Mouse (Mus musculus) limb, embryonic 14.5 days (tissue): Measurements from ENCODE around the gene Rabl6. TPM values are rescaled to one million over a fixed set of nuclear protein-coding genes. Genes with fewer than 3 reads are reported as not detected.

ENCODE experiments used
- ATAC-seq: fragments of 200-750 bp; cut with Nextera tagmentation; 2 replicates; pipeline ENCODE4 v1.8.0; 2017; ENCODE audit warnings: low read depth, moderate number of reproducible peaks, moderate TSS enrichment; ENCODE audit not compliant: low FRiP score
- DNase-seq: peaks from one replicate; pipeline ENCODE4 v3.0.0-alpha.2; 2015; ENCODE audit warnings: low spot score
- H3K27ac ChIP-seq: fragments of 300-500 bp; sonication (generic); replicated peaks from 2 replicates; pipeline ENCODE4 v1.5.1; 2014; ENCODE audit warnings: low read depth, mild to moderate bottlenecking, low read length, moderate library complexity, mixed read lengths
- H3K27me3 ChIP-seq: fragments of 300-500 bp; sonication (generic); 2 replicates; pipeline ENCODE4 v1.6.1; 2014; ENCODE audit warnings: low read length, mixed read lengths; ENCODE audit not compliant: control insufficient read depth, insufficient read depth
- H3K36me3 ChIP-seq: fragments of 300-500 bp; sonication (generic); 2 replicates; pipeline ENCODE4 v1.6.1; 2014; ENCODE audit warnings: mild to moderate bottlenecking, low read length, moderate library complexity, mixed read lengths; ENCODE audit not compliant: control insufficient read depth, insufficient read depth
- H3K4me1 ChIP-seq: fragments of 300-500 bp; sonication (generic); 2 replicates; pipeline ENCODE4 v1.6.1; 2014; ENCODE audit warnings: antibody characterized with exemption, low read length, mixed read lengths; ENCODE audit not compliant: control insufficient read depth, insufficient read depth
- H3K4me2 ChIP-seq: fragments of 300-500 bp; sonication (generic); replicated peaks from 2 replicates; pipeline ENCODE4 v1.6.1; 2014; ENCODE audit warnings: low read depth, mild to moderate bottlenecking, low read length, moderate library complexity; ENCODE audit not compliant: severe bottlenecking
- H3K4me3 ChIP-seq: fragments of 300-500 bp; sonication (generic); replicated peaks from 2 replicates; pipeline ENCODE4 v1.5.1; 2014; ENCODE audit warnings: low read length
- H3K9ac ChIP-seq: fragments of 300-500 bp; sonication (generic); 2 replicates; pipeline ENCODE4 v1.6.1; 2014; ENCODE audit warnings: mild to moderate bottlenecking, low read depth, low read length, moderate library complexity; ENCODE audit not compliant: severe bottlenecking
- H3K9me3 ChIP-seq: fragments of 300-500 bp; sonication (generic); 2 replicates; pipeline ENCODE4 v1.6.1; 2016; ENCODE audit warnings: low read length; ENCODE audit not compliant: control insufficient read depth
- POLR2A ChIP-seq: fragments of 200-500 bp; IDR thresholded peaks from 2 replicates; pipeline ENCODE4 v1.8.0; 2012; ENCODE audit warnings: inconsistent platforms, mild to moderate bottlenecking, moderate library complexity, borderline replicate concordance; ENCODE audit not compliant: insufficient read depth, insufficient read length; ENCODE audit errors: extremely low read depth
- WGBS: fragments of 180-500 bp; shearing (Covaris S2); extraction: QIAGEN DNeasy Blood & Tissue Kit; methylation state at CpG from one replicate; pipeline ENCODE4 v1.1.7; 2014; 5-methylcytosine and 5-hydroxymethylcytosine counted together
- polyA plus RNA-seq, 2 experiments: library from polyadenylated mRNA; depleted of rRNA in 1 of 2; stranded (reverse) in 1 of 2; unstranded in 1 of 2; fragments of >200 nt; fragmentation: Nextera tagmentation in 1 of 2; extraction: Ambion mirVana in 1 of 2; gene quantifications; 2 replicates each; pipeline versions ENCODE4 v1.2.1 to v1.2.3; 2012 to 2014

Gene Rabl6
- polyA plus RNA-seq, 2 experiments: 74.8 to 99.4 TPM

- WGBS: 72% methylated on average over 10 of the region's 10 CpGs
- peaks cover 21% of the 10 kb centered on the region for H3K36me3 ChIP-seq
- H3K4me2 ChIP-seq: no peak overlapping the region
- H3K4me1 ChIP-seq: peaks cover 2% of the 10 kb centered on the region; the same call in 1 of the 2 replicates
- TF ChIP-seq POLR2A: no peak
- H3K27me3 ChIP-seq: no peaks in the 10 kb centered on the region
- no peak for DNase-seq
- no peak overlapping the region for H3K9ac ChIP-seq
- H3K27ac ChIP-seq: no peak overlapping the region
- no peak for ATAC-seq
- no peaks in the 10 kb centered on the region for H3K9me3 ChIP-seq
- no peak overlapping the region for H3K4me3 ChIP-seq
Measured at GRCm38 (mm10) chr2:25541644-25542367, 66.5 kb downstream of the Rabl6 start.

- no peaks in the 10 kb centered on the region for H3K9me3 ChIP-seq
- H3K27ac ChIP-seq: no peak overlapping the region
- no peak overlapping the region for H3K4me2 ChIP-seq
- DNase-seq (no peak), ATAC-seq (no peak)
- peaks cover 2% of the 10 kb centered on the region; the same call in 1 of the 2 replicates for H3K4me1 ChIP-seq
- H3K36me3 ChIP-seq: peaks cover 34% of the 10 kb centered on the region
- H3K4me3 ChIP-seq: no peak overlapping the region
- no peak for TF ChIP-seq POLR2A
- WGBS: 90% methylated on average over 4 of the region's 4 CpGs
- no peak overlapping the region for H3K9ac ChIP-seq
- no peaks in the 10 kb centered on the region for H3K27me3 ChIP-seq
Measured at GRCm38 (mm10) chr2:25540541-25540948, 67.8 kb downstream of the Rabl6 start.

- no peak for ATAC-seq
- WGBS: 95% methylated on average over 8 of the region's 8 CpGs
- Histone ChIP-seq H3K9me3 (no peaks in the 10 kb centered on the region), H3K36me3 (peaks cover 60% of the 10 kb centered on the region), H3K9ac (no peak overlapping the region), H3K4me3 (no peak overlapping the region), H3K27ac (no peak overlapping the region), H3K27me3 (no peaks in the 10 kb centered on the region), H3K4me1 (no peaks in the 10 kb centered on the region), H3K4me2 (no peak overlapping the region)
- TF ChIP-seq POLR2A: no peak
- no peak for DNase-seq
Measured at GRCm38 (mm10) chr2:25536531-25536930, 71.8 kb downstream of the Rabl6 start.

DNA sequence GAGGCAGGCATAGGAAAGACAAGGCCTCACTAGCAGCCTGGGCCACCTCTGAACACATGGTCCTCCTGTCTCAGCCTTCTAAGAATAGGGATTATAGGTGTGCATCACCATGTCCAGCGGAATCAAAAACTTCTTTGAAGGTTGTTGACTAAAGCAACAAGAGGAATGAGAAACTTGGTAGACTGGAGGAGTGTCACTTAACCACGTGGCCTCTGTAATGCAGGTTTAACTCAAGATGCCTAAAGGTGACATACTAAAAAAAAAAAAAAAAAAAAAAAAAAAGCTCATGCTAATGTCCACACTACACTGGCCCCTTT lies 73.5 kb downstream of the Rabl6 start:
- Histone ChIP-seq H3K4me3 (no peak overlapping the region), H3K4me1 (no peaks in the 10 kb centered on the region), H3K36me3 (peaks cover 76% of the 10 kb centered on the region), H3K9ac (no peak overlapping the region), H3K27me3 (no peaks in the 10 kb centered on the region), H3K9me3 (no peaks in the 10 kb centered on the region), H3K27ac (no peak overlapping the region), H3K4me2 (no peak overlapping the region)
- WGBS: 93% methylated on average over 2 of the region's 2 CpGs
- DNase-seq: no peak
- TF ChIP-seq POLR2A: no peak
- ATAC-seq: no peak

DNA sequence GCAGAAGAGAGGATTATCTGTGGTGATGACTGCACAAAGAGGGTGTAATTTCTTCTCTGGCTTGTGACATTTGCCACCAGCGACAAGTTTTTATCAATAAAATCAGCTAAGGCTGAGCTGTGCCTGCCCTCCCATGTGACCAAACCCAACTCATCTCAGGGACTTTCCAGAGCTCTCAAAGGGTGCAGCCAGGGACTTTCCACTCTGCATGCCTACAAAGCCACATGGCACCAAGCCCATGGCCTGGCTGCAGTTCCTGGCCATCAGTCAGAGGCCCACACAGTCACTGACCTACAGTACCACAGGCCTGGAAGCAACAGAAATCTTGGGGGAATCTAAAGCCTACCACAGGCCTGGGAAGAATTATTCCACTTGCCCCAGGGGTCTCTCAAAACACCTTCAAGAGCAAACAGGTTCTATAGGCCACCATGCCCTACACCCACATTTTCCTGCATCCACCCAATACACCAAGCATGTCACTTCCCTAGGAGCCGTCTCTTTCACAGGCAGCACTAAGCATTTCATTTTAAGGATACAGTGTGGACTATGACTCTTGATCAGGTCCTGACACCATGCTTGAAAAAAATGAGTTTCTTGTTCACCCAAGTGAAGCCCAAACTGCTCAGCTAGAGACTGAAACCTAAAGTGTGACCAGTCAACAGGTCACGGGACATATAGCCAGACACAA lies 74.0 kb downstream of the Rabl6 start:
- H3K4me1 ChIP-seq: no peaks in the 10 kb centered on the region
- DNase-seq (no peak), ATAC-seq (no peak)
- H3K9ac ChIP-seq: no peak overlapping the region
- H3K27ac ChIP-seq: no peak overlapping the region
- TF ChIP-seq POLR2A: no peak
- no peak overlapping the region for H3K4me3 ChIP-seq
- H3K9me3 ChIP-seq: no peaks in the 10 kb centered on the region
- H3K27me3 ChIP-seq: no peaks in the 10 kb centered on the region
- WGBS: 87% methylated on average over 3 of the region's 3 CpGs
- H3K36me3 ChIP-seq: peaks cover 79% of the 10 kb centered on the region
- H3K4me2 ChIP-seq: no peak overlapping the region
